Mouse (Mus musculus) thymus, adult 18-20 months (tissue): ENCODE results near the gene Olfr960.

Experiments used
- DNase-seq, 2 experiments: peaks; one replicate each; pipeline ENCODE4 v3.0.0; 2022; ENCODE audit warnings: mixed read lengths in 2 of 2

Gene Olfr960

DNA sequence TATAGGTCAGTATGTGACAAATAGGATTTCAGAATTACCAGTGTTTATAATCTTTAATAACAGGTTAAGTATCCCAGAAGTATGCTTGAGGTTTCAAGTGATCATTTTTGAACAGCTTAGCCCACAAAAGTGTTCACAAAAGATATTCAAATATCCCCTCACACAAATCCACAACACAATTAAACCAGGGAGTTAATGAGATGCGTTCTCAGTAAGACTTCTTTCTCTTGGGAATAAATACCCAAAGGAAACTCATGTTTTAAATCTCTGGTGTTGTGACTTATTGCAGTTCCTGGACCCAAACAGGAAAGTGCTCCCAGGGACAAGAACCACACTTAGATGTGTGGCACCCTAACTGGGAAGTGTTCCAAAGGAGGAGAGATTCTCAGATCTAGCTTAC, at the start of gene Olfr960:
Gene Olfr960 (plus strand): TSS at position 301 of the 400 bp plus-strand sequence.
- DNase-seq = no peak

DNA sequence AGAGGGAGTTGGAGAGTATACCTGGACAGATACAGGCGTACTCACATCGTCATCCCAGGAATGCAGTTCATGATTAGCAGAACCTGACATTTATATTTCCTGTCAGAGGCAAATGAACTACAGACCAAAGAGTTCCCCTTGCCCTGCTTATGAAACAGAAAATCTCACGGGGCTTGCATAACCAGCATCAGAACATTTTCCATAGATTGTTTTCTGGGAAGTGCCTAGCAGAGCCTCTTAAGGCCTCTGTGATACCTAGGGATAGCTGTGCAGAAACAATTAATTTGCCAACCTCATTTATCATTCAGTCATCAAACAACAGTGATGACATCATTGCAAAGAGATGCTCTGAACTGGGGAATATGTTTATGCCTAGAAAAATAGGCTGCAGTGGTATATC, 45.7 kb upstream of the Olfr960 start, which contains the start of gene Olfr959:
Gene Olfr959 (minus strand): TSS at position 101 of the 400 bp plus-strand sequence.
- DNase-seq = no peak

DNA sequence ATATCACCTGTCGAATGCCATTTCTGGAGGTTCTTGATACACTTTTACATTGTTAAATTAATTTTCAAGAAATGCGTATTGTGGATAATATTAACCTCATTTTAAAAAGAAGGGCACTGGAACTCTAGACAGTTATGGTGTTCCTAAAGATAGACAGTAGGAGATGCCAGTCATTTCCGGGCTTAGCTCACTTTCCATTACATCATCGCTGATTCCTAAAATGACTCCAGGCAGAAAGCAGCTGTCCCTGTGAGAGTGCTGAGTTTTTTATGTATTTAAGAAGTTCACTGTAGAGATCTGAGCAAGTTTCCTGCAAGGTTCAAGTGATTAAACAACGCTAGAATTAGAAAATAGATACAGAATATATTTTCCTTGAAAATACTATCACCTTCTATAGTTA, 44.1 kb upstream of the Olfr960 start:
- DNase-seq = no peak

DNA sequence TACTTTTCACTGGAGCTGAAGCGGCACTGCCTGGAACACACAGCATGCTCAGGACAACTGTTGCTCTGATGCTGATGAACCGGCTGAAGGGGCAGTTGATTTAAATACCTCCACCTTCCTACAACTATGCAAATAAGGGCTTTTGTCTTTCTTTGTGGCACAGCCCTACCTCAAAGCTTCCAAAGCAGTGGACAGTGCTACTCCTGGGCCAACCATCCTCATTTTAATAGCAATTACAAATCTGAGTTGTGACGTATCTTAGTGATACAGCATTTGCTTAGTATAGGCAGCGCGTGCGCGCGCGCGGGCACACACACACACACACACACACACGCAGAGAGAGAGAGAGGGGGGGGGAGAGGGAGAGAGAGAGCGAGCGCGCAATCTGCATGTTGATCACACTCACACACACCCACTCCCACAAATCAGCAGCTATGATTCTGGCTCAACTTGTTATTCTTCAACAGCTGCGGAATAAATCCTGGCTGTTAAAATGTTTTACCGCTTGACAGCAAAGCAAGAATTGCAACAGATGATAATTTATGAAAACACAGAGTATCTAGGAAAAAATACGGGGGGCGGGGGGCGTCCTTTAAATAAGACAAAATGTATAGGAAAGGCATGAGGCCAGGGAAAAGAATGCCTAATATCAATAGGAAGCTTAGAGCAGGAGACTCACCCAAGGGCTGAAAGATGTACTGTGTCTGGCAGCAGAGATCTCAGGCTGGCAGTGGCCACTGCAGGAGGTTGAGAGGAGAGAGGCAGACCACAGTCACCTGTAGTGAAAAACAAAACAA, 18.4 kb upstream of the Olfr960 start:
- DNase-seq = no peak

DNA sequence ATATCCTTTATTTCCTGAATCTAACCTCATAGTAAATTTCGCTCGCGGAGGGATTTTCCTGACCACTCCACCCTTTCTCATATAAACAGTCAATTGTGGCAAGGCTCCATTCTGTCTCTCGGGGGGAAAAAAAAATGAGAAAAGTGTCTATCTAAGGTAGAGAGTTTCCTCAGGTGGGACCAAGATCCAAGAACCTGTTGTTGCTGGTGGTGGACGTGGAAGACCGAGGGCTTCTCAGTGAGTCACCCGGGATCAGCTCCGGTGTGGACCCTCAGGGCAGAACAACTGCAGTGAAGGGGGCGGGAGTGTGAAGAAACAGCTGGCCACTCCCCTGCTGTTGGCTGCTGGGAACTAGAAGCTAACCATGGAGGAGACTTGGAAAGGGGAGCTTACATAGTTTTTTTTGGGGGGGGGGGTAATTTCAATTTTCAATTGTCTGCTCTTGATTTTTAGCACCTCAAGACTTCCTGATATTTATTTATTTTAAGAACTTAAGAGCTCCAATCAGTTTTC, 17.8 kb upstream of the Olfr960 start:
- DNase-seq = no peak

DNA sequence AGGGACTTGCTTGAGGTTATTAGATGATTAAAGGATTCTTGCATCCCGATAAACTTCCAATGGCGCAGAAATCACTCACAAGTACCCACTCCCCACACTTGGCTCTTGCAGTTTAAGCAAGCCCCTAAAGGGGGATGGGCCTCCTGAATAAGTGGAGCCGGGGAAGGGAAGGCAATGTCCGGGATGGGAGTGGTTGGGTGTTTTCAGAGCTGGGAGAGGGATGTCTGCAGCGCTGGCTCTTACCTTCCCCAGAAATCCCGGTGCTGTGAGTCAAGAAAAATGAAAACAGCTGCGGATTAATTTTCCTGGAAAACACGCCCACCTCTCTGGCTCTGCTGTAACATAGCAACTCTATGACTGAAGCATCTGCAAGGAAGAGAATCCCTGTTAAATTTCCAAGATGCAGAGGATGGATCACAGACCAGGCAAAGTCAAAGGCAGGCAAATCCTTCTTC, 17.1 kb upstream of the Olfr960 start, which contains the start of gene AW551984:
Gene AW551984 (minus strand): TSS at position 405 of the 455 bp plus-strand sequence.
- DNase-seq = no peak

DNA sequence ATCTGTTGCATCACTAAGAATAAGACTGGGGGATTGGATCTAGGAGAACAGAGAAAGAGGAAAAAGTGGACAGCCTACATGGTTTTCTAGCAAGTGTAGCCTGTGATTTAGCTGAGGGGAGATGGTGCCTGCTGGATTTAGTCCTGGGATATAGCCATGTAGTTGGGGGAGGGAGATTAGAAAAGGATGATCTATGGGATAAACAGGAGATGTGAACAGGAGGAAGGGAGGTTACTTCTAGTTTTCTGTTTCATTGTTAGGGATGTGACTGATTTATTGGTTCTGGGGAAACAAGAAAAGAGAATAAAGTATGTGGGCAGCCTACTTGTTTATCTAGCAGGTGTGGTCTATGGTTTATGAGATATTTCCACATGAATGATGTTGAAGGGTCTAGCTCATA, 12.7 kb upstream of the Olfr960 start:
- DNase-seq = no peak

DNA sequence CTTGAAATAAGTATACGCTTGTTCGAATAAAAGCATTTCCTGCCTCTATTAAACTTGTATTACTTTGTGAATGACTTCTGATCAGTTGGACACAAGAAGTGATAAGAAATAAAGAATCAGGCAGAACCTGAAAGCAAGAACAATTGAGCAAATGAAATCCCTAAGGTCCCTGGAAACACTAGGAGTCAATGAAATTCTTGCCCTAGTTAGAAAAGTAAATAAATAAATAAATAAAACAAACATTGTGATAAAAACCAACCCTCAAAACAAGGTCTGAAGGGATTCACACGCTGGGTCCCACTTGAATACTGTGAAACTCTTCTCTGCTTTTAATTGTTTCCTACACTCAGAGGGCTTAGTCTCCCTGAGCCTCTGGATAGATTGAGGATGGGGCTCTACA, 10.8 kb upstream of the Olfr960 start, which contains the start of gene Olfr148:
Gene Olfr148 (plus strand): TSS at position 301 of the 400 bp plus-strand sequence.
- DNase-seq = no peak

DNA sequence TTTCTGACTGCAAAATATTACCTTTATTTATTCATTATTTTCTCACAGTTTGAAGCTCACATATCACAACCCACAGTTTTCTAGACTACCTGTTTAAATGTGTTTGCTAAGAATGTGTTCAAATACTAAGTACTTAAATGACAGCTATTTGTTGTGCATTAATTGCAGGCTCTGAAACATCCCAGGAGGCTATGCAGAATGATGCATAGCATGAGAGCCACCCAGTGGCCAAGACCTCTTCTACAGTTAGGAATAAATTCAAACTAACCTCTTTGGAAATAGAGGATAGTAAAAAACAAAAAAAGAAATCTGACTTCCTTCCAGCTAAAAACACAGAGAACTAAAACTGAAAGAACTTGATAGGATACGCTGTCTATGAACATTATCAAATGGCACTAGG, 9.2 kb upstream of the Olfr960 start:
- DNase-seq = no peak

DNA sequence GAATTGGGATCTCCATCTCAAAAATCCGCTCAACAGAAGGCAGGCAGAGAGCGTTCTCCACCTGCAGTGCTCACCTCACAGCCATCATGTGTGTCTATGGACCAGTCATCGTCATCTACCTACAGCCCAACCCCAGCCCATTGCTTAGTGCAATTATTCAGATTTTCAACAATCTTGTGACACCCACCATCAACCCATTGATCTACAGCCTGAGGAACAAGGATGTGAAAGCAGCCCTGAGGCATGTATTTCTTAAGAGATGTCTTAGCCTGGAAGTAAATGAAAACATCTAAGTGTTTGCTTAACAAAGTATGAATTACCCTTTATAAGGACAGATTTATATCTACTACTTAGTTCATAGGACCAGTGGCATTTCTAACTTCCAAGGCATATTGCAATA, 2.6 kb downstream of the Olfr960 start:
- no peak for DNase-seq

DNA sequence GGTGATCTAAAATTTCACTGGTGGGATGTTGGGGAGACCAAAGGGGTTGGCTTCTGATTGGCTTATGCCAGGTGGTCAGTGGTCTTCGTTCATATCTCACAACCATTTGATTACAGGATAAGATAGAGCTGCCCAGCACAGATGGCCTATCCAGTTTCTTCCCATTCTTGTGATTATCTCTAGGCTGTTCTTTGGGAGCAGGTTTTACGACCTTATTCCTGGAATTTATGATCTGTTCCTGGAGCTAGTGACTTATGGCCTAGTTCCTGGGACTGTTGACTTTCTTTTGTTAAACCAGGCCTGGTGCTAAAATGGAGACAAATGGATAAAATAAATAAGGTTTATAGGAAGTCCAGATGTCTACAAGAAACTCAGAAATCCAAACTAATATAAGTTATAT, 3.5 kb downstream of the Olfr960 start:
- DNase-seq = no peak

DNA sequence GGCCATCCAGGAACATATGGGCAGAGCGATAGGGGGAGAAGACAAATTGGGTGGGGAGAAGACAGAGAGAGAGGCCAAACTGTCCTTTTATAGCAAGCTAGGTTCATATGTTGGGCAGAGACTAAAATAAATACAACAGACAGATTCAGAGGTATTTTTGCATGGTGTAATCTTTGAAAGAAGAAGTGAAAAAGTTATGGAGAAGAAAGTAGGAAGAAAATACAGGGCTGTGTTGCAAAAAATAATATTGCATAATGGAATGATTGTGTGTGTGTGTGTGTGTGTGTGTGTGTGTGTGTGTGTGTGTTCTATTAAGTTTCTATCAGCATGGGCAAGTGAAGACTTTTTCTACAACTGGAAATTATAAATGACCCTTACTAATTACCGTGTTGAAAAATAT, 7.9 kb downstream of the Olfr960 start:
- DNase-seq = no peak

DNA sequence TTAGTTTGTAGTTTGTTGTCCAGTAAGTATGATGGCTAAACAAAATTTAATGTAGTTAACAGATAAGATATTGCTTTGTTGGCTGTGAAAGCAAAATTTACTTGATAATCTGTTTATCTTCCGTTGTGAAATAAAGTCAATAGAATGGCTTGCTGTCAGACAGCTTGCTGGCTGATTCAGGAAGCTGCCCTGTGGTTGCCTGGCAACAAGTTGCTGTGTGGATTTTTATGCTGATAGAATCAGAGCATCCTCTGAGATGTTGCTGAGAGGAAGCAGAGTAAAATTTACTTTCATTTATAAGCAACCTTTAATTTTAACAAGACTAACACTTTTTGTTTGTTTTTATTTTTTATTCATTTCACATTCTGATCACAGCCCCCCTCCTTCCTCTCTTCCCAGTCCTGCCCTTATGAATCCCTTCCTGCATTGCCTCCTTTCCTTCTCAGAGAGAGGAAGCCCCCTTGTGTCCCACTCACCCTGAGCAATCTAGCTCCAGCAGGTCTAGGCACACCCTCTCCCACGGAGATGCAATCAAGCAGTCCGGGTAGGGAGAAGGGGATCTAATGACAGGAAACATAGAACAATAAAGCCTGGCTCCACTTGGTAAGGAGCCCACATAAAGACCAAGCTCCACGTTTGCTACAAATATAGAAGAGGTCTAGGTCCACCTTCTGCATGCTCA, 12.9 kb downstream of the Olfr960 start:
- DNase-seq = no peak

DNA sequence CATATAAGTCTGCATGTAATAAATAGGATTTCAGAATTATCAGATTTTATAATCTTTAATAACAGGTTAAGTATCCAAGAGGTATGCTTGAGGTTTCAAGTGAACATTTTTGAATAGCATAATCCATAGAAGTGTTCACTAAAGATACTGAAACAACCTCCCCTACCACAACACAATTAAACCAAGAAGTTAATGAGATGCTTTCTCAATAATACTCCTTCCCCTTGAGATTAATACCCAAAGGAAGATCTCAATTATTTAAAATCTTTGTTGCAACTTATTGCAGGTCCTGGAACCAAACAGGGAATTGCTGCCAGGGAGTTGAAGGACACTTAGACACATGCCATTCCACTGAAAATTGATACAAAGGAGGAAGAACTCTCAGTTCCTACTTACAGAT, 23.6 kb downstream of the Olfr960 start, which contains the start of gene Olfr961:
Gene Olfr961 (plus strand): TSS at position 301 of the 400 bp plus-strand sequence.
- DNase-seq = no peak

DNA sequence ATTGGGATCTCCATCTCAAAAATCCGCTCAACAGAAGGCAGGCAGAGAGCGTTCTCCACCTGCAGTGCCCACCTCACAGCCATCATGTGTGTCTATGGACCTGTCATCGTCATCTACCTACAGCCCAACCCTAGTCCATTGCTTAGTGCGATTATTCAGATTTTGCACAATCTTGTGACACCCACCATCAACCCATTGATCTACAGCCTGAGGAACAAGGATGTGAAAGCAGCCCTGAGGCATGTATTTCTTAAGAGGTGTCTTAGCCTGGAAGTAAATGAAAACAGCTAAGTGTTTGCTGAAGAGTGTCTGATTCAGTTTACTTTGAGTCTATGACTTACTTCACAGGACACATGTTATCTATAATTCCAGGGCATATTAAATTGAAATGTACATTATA, 26.2 kb downstream of the Olfr960 start:
- no peak for DNase-seq

DNA sequence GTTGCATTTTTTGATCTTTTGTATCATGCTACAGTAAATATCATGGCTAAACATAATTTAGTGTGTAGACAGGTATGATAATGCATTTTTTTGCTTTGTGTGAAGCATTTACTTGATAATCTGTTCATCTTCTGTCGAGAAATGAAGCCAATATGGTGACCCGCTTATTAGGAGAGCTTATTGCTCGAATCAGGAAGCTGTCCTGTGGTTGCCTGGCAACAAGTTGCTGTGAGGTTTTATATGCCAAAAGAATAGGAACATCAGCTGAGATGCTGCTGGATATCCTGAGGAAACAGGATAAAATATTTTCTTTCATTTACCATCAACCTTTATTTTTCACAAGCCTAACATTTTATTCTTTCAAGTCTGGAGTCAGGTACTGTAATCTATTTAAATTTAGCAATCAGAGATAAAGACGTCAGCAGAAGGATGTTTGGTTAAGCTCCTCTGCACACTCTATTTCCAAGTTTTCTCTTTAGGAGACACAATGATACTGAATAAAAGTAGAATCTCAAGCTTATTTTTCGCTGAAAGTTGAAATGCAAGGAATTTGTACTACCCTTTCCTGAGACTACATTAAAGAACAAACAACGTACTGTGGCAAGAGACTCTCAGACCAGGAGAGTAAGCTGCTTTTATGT, 33.7 kb downstream of the Olfr960 start:
- DNase-seq = no peak

DNA sequence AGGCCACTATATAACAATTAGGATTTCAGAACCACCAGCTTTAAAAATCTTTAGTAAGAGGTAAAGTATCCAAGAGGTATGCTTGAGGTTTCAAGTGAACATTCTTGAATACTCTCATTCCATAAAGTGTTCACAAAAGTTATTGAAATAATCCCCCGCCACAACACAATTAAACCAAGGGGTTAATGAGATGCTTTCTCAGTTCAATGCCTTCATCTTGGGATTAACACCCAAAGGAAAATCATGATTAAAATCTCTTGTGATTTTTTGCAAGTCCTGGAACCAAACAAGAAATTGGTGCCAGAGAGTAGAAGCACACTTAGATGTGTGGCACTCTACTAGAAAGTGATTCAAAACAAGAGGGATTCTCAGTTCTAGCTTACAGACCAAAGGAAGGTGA, 45.7 kb downstream of the Olfr960 start, which contains the start of gene Olfr963:
Gene Olfr963 (plus strand): TSS at position 301 of the 400 bp plus-strand sequence.
- no peak for DNase-seq

DNA sequence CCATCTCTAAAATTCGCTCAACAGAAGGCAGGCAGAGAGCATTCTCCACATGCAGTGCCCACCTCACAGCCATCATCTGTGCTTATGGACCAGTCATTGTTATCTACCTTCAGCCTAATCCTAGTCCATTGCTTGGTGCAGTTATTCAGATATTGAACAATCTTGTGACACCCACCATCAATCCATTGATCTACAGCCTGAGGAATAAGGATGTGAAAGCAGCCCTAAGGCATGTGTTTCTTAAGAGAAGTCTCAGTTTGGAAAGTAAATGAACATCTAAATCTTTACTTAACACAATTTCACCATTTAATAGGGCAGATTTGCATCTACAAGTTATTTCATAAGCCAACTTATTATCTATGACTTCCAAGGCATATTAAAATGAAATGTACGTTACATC, 48.5 kb downstream of the Olfr960 start:
- DNase-seq = no peak
